In the genomic region with DNA sequence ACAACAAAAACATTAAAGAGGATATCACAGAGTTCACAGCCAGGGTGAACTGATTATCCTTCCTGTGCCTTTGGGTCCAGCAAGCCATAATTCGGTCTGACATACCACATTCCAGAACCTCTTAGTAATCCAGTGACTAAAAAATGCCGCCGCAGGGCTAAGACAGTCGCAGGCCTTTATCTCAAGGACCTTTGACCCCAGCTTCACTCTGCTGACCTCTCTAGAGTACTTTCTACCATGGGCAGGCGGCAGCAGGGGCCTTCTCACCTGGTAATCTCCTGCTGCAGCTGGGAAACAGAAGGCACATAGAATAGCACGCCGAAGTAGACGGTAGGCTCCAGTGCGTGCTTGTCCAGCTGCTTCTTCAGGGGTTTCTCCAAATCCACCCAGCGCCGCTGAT, we compare ENCODE assay signal across 10 mouse cellular contexts. TPM values are rescaled to one million over a fixed set of nuclear protein-coding genes. Genes with fewer than 3 reads are reported as not detected.
DNase-seq lines count a peak whose midpoint lies in the region; ATAC-seq and TF ChIP-seq lines count a peak whose summit lies in the region.
"Had no signal": no experiment of that assay in that cellular context is flagged by ENCODE, and none has a peak within 500 bp of the region (broad histone marks: within the 10 kb centered on the region; RNA-seq: fewer than 3 reads in every experiment).

No protein-coding gene starts in this region.

- H3K9me3 ChIP-seq in neural tube, embryonic 15.5 days (replicated peaks): no peaks in the 10 kb centered on the region
- H3K9me3 ChIP-seq in kidney, postnatal 0 days (replicated peaks; ENCODE audit: low read length): no peaks in the 10 kb centered on the region
- H3K9me3 ChIP-seq: hindbrain, embryonic 13.5 days; limb, embryonic 13.5 days had no signal

- H3K27me3 ChIP-seq in neural tube, embryonic 15.5 days (replicated peaks): no peaks in the 10 kb centered on the region
- H3K27me3 ChIP-seq in kidney, postnatal 0 days (ENCODE audit: insufficient read depth, low read length): no peaks in the 10 kb centered on the region
- H3K27me3 ChIP-seq: hindbrain, embryonic 13.5 days; limb, embryonic 13.5 days had no signal

- no peak overlapping the region for H3K4me3 ChIP-seq in neural tube, embryonic 15.5 days (replicated peaks)
- no peak overlapping the region for H3K4me3 ChIP-seq in kidney, postnatal 0 days (replicated peaks; ENCODE audit: low read depth, low read length)
- H3K4me3 ChIP-seq: erythroblast, embryonic 14.5 days; hindbrain, embryonic 13.5 days; limb, embryonic 13.5 days had no signal

- no peaks in the 10 kb centered on the region for H3K4me1 ChIP-seq in neural tube, embryonic 15.5 days
- H3K4me1 ChIP-seq in kidney, postnatal 0 days (replicated peaks; ENCODE audit: insufficient read depth, low read length): peaks cover 5% of the 10 kb centered on the region; the same call in 1 of the 2 replicates

- ATAC-seq in neural tube, embryonic 15.5 days (ENCODE audit: low FRiP score): no peak
- ATAC-seq in kidney, postnatal 0 days (replicated peaks; ENCODE audit: low FRiP score, low read depth): no peak

- H3K36me3 ChIP-seq in neural tube, embryonic 15.5 days: no peaks in the 10 kb centered on the region
- no peaks in the 10 kb centered on the region for H3K36me3 ChIP-seq in kidney, postnatal 0 days (ENCODE audit: insufficient read depth, low read length)
- H3K36me3 ChIP-seq: hindbrain, embryonic 13.5 days; limb, embryonic 13.5 days had no signal

- DNase-seq in neural tube, embryonic 10.5 days (ENCODE audit: extremely low spot score, low spot score): peak; percentile 27
- DNase-seq in embryo, embryonic 9.5 days (ENCODE audit: extremely low spot score): peak; percentile 68
- DNase-seq in kidney, postnatal 0 days (ENCODE audit: low spot score): peak; percentile 29
- DNase-seq in yolk sac, embryonic 10.5 days (ENCODE audit: low spot score): peak; percentile 87
- DNase-seq in layer of hippocampus, adult 9-10 months (ENCODE audit: low spot score): no peak
- no peak for DNase-seq in right cerebral cortex, postnatal 25 days

- WGBS in neural tube, embryonic 15.5 days: 59% methylated on average over 11 of the region's 11 CpGs
- 54% methylated on average over 11 of the region's 11 CpGs for WGBS in kidney, postnatal 0 days

- TF ChIP-seq CTCF in kidney, postnatal 0 days (IDR thresholded peaks at IDR 0.05; ENCODE audit: low read depth): no peak

- H3K27ac ChIP-seq in neural tube, embryonic 15.5 days (replicated peaks): no peak overlapping the region
- H3K27ac ChIP-seq in kidney, postnatal 0 days: no peak overlapping the region
- H3K27ac ChIP-seq: hindbrain, embryonic 13.5 days; limb, embryonic 13.5 days had no signal

- H3K4me2 ChIP-seq in neural tube, embryonic 15.5 days: no peak overlapping the region
- H3K4me2 ChIP-seq in kidney, postnatal 0 days (ENCODE audit: low read length): no peak overlapping the region
- H3K4me2 ChIP-seq: hindbrain, embryonic 13.5 days; limb, embryonic 13.5 days had no signal

- no peak overlapping the region for H3K9ac ChIP-seq in neural tube, embryonic 15.5 days (replicated peaks)
- no peak overlapping the region for H3K9ac ChIP-seq in kidney, postnatal 0 days (ENCODE audit: low read depth, low read length)
- H3K9ac ChIP-seq: hindbrain, embryonic 13.5 days; limb, embryonic 13.5 days had no signal

RNA-seq across cellular contexts. Expression of a gene that starts 22.4 kb away (rescaled TPM):
- 3.4 and 4.6 TPM in 2 replicates for polyA plus RNA-seq in neural tube, embryonic 15.5 days (2015; fragmentation: Nextera tagmentation; extraction: Ambion mirVana)
- polyA plus RNA-seq in kidney, postnatal 0 days (2015; fragmentation: Nextera tagmentation; extraction: Ambion mirVana): 6.4 and 7.2 TPM in 2 replicates
- polyA plus RNA-seq: erythroblast, embryonic 14.5 days had no signal

RNA-seq across cellular contexts. Expression of a gene that starts 32.0 kb away (rescaled TPM):
- 96.3 and 105 TPM in 2 replicates for polyA plus RNA-seq in neural tube, embryonic 15.5 days (2015; fragmentation: Nextera tagmentation; extraction: Ambion mirVana)
- 105 and 107 TPM in 2 replicates for polyA plus RNA-seq in kidney, postnatal 0 days (2015; fragmentation: Nextera tagmentation; extraction: Ambion mirVana)

Comparison
In these comparisons a context has a peak if more than half of its experiments do, and no peak if none do; other contexts are left out.
1. DNase-seq: peak in neural tube, embryonic 10.5 days (single experiment), embryo, embryonic 9.5 days (single experiment), kidney, postnatal 0 days (single experiment) and yolk sac, embryonic 10.5 days (single experiment); none in layer of hippocampus, adult 9-10 months (single experiment) and right cerebral cortex, postnatal 25 days (single experiment).